Mouse (Mus musculus) midbrain, embryonic 10.5 days (tissue): ENCODE measurements around the gene Palld. TPM values are rescaled to one million over a fixed set of nuclear protein-coding genes. Genes with fewer than 3 reads are reported as not detected.

Source experiments
- DNase-seq: peaks from one replicate; pipeline ENCODE4 v3.0.0-alpha.2; 2017; ENCODE audit warnings: low spot score
- H3K27ac ChIP-seq: fragments of 300-500 bp; sonication (generic); replicated peaks from 2 replicates; pipeline ENCODE4 v1.5.1; 2016; ENCODE audit warnings: mild to moderate bottlenecking
- H3K27me3 ChIP-seq: fragments of 300-500 bp; sonication (generic); 2 replicates; pipeline ENCODE4 v1.6.1; 2016; ENCODE audit warnings: low read depth, mild to moderate bottlenecking; ENCODE audit not compliant: poor library complexity, severe bottlenecking
- H3K36me3 ChIP-seq: fragments of 300-500 bp; sonication (generic); 2 replicates; pipeline ENCODE4 v1.6.1; 2016; ENCODE audit warnings: mild to moderate bottlenecking, moderate library complexity
- H3K4me1 ChIP-seq: fragments of 300-500 bp; sonication (generic); 2 replicates; pipeline ENCODE4 v1.6.1; 2016
- H3K4me3 ChIP-seq: fragments of 300-500 bp; sonication (generic); 2 replicates; pipeline ENCODE4 v1.5.1; 2016; ENCODE audit warnings: mild to moderate bottlenecking, moderate library complexity
- H3K9me3 ChIP-seq: fragments of 300-500 bp; sonication (generic); replicated peaks from 2 replicates; pipeline ENCODE4 v1.6.1; 2016; ENCODE audit warnings: mild to moderate bottlenecking
- WGBS: fragments of 180-500 bp; shearing (Covaris S2); methylation state at CpG from one replicate; pipeline ENCODE4 v1.1.7; 2016; 5-methylcytosine and 5-hydroxymethylcytosine counted together
- polyA plus RNA-seq: library from polyadenylated mRNA; unstranded; fragments of >200 nt; fragmentation: Nextera tagmentation; extraction: Ambion mirVana; gene quantifications from 2 replicates; pipeline ENCODE4 v1.2.1, GENCODE M21; 2016

Gene Palld
- polyA plus RNA-seq, 1 experiment from 2014 or later: 58.2 TPM

DNA sequence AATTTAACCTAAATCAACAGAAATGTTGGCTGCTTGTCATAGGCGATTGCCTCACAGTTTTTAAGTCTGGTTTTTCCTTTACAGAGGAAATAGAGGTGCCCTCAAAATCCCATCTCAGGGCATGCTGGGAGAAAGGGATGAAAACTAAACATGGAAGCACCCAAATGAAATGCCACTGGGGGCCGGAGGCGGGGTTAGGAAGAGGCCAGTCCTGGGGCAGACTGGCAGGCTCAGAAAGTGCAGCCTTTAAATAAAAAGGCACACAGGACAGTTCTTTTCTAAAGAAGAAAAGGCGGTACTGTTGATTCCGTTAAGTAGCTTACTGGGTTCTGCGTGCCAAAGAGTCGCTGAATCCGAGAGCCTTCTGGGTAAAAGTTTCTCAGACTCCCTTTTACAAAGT is 311.0 kb downstream of the Palld start:
- WGBS: 2% methylated on average over 8 of the region's 8 CpGs
- Histone ChIP-seq H3K4me3 (peak overlapping the region; percentile 66), H3K36me3 (peaks cover 11% of the 10 kb centered on the region; the same call in 1 of the 2 replicates), H3K4me1 (peaks cover 74% of the 10 kb centered on the region), H3K27ac (peak overlapping the region; percentile 89), H3K27me3 (no peaks in the 10 kb centered on the region), H3K9me3 (no peaks in the 10 kb centered on the region)
- DNase-seq: peak; percentile 58

DNA sequence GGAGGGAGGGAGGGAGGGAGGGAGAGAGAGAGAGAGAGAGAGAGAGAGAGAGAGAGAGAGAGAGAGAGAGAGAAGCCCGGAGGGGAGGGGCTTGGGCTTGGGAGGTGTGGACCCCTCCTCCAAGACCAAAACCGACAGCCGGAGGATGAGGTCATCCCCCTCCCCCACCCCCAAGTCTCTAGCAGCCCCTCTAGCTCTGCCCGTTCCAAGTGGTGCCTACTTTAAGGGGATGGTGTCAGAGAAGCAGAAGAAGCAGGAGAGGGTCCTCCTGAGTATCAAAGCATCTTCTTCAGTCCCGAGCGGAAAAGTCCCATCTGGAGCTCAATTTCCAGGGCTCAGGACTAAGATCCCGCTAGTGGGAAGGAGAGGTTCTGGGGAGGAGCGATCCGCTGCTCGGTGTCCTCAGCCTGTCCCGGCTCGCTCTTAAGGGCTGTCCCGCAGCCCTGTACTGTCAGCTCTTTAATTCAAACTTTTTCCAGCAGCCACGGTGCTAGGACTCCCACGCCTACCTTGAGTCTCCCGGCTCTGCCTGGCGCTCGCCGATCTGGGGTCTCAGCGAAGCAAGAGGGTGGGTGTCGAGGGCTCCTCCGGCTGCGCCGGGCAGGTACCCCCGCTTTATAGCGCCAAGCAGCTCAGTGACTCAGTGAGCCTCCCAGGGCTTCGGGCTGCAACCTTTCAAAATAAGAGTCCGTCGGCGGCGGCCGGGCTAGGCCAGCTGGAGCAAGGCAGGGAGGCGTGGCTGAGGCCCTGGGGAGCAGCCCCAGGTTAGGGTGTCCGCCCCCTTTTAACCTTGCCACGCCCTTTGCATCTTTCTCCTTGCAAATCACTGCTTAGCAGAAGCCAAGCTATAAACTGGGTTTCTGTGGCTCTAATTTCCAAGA is 311.7 kb downstream of the Palld start:
- Histone ChIP-seq H3K27ac (peak overlapping the region; percentile 89), H3K4me1 (peaks cover 68% of the 10 kb centered on the region), H3K4me3 (peak overlapping the region; percentile 66), H3K9me3 (no peaks in the 10 kb centered on the region), H3K36me3 (peaks cover 15% of the 10 kb centered on the region; the same call in 1 of the 2 replicates), H3K27me3 (no peaks in the 10 kb centered on the region)
- DNase-seq: peak; percentile 92
- WGBS: under 1% methylated on average over 35 of the region's 35 CpGs

DNA sequence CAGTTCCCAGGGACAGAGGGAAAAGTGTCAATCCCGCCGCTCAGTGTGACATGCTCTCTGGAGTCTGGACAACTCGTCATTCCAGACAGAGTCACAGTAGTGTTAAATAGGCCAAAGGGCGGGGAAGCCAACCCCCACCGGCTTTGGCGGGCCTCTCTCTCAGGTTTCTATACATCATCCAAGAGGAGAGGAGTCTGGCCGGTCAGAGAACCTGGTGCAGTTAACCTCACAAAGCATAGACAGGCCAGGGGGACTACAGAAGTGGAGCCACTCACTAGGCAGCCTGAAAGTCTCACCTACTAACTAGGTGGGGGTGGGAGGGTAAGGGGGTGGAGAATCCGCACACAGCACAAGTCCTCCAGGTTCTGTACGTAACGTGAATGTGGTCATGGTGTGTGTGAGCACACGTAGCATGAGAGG is 312.5 kb downstream of the Palld start:
- H3K36me3 ChIP-seq: peaks cover 16% of the 10 kb centered on the region
- peaks cover 64% of the 10 kb centered on the region for H3K4me1 ChIP-seq
- H3K27me3 ChIP-seq: no peaks in the 10 kb centered on the region

DNA sequence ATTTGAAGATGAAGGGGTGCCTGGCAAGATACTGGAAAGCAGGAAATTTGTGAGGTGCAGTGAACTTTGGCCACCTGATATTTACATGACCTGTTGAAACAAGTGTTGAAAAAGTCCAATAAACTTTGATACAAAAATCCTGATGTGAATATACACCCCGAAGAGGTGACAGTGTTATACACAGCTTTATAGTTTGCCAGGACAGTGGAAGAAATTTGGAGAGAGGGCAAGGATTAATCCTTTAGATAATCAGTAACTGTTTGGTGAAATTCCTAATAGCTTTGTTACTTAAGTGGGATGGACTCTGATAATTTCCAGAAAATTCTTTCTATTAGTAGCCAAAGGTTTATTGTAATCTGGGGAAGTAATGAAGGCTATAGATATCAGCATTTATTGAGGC is 314.2 kb downstream of the Palld start:
- H3K27me3 ChIP-seq: no peaks in the 10 kb centered on the region
- H3K9me3 ChIP-seq: no peaks in the 10 kb centered on the region
- peaks cover 28% of the 10 kb centered on the region for H3K36me3 ChIP-seq
- no peak overlapping the region for H3K4me3 ChIP-seq
- no peak overlapping the region for H3K27ac ChIP-seq
- DNase-seq: no peak
- 85% methylated on average over 1 of the region's 1 CpGs for WGBS
- H3K4me1 ChIP-seq: peaks cover 54% of the 10 kb centered on the region

More for the DNA sequence above, 312.5 kb downstream of the Palld start:
- DNase-seq: peak; percentile 50
- peak overlapping the region; percentile 66 for H3K4me3 ChIP-seq
- H3K27ac ChIP-seq: peak overlapping the region; percentile 89
- H3K9me3 ChIP-seq: no peaks in the 10 kb centered on the region
- 2% methylated on average over 11 of the region's 11 CpGs for WGBS

DNA sequence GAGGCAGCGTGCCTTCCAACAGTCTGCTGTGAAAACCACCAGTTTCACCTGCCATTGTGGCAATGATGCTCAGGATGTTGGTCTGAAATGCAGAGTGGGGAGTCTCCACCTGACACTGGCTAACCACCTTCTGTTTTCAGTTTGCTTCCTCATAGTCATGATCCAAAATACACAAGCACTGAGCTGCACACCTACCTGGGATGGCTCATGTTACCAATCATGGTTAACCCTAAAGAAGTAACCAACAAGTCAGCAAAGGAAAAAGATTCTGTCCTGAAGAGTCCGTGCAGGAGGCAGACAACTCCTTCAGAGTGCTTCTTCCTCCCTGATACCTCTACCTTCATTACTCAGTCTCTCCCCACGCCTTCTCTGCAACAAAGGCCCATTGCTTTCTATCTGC is 314.8 kb downstream of the Palld start:
- WGBS: 78% methylated on average over 3 of the region's 3 CpGs
- peaks cover 28% of the 10 kb centered on the region for H3K36me3 ChIP-seq
- peaks cover 48% of the 10 kb centered on the region for H3K4me1 ChIP-seq
- H3K27me3 ChIP-seq: no peaks in the 10 kb centered on the region
- H3K4me3 ChIP-seq: no peak overlapping the region
- 0 out of 2 replicates have a peak overlapping the region, but pooled peaks have one; percentile 14 for H3K27ac ChIP-seq
- H3K9me3 ChIP-seq: no peaks in the 10 kb centered on the region
- no peak for DNase-seq

DNA sequence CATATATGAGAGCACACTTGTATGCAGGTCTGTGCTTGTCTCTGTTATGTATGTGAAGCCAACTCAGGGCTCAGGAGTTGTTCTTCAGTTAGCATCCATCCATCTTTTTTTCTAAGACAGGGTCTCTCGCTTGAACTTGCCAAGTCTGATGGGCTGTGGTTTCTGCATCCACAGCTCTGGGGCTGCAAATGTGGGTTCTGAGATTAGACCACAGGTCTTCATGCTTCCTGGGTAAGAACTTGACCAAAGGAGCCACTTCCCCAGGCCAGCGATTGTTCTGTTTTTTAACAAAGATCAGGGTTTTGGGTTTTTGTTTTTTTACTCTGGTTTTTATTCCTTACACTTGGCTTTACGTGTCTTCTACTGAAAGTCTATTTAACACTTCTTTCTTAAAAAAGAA is 316.0 kb downstream of the Palld start:
- Histone ChIP-seq H3K9me3 (no peaks in the 10 kb centered on the region), H3K27ac (no peak overlapping the region), H3K4me1 (peaks cover 36% of the 10 kb centered on the region), H3K4me3 (no peak overlapping the region), H3K27me3 (no peaks in the 10 kb centered on the region), H3K36me3 (peaks cover 37% of the 10 kb centered on the region)
- DNase-seq: no peak
- WGBS: 91% methylated on average over 3 of the region's 3 CpGs

DNA sequence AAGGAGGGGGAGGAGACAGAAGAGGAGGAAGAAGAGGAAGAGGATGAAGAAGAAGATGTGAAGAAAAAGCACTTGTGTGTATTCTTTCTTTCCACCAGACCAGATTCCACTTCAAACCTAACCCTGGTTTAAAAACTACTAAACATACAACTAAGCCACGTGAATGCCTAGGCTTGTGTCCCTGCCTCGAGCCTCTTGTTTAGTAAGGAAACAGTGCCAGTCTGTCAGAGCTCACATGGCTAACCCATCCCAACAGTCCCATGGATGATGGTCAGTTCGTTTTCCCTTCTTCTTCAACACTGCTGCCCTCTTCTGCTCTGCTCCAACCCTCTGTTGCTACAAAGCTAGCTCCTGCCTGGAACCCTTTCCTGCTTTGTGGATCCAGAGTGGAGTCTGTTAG is 316.7 kb downstream of the Palld start:
- Histone ChIP-seq H3K27ac (no peak overlapping the region), H3K4me3 (no peak overlapping the region), H3K9me3 (no peaks in the 10 kb centered on the region), H3K27me3 (no peaks in the 10 kb centered on the region), H3K4me1 (peaks cover 29% of the 10 kb centered on the region), H3K36me3 (peaks cover 38% of the 10 kb centered on the region)
- no peak for DNase-seq
- 86% methylated on average over 3 of the region's 3 CpGs for WGBS

DNA sequence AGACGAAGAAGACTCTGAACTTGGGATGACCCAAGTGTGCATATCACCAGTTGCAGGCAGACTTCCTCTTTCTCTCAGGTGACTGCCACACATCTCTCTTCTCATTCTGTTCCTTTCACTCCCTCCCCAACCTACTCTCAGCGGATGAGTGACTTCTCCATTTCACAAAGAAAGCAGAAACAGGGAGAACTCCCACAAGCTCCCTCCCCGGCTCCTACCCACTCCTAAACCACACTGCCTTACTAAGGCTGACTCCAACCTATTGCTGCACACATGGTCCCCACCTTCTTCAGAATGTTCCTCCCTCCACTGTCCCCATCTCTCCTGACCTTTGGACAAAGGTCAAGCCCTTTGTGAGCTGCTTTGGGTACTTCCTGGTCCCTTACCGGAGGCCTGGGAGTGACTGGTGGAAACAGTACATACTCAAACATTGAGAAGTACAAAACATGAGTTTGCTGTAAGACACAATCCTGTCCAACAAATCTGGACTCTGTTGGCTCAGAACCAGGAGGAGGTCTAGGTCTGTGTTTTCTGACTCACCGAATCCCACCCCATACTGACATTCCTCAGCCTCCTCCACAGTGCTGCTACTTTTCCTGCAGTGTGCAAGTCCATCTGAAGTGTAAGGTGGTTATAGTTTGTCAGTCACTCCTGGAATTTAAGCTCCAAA is 317.6 kb downstream of the Palld start:
- no peak for DNase-seq
- no peaks in the 10 kb centered on the region for H3K27me3 ChIP-seq
- H3K27ac ChIP-seq: no peak overlapping the region
- H3K4me1 ChIP-seq: peaks cover 21% of the 10 kb centered on the region
- 86% methylated on average over 5 of the region's 5 CpGs for WGBS
- no peak overlapping the region for H3K4me3 ChIP-seq
- H3K9me3 ChIP-seq: no peaks in the 10 kb centered on the region
- peaks cover 38% of the 10 kb centered on the region for H3K36me3 ChIP-seq

DNA sequence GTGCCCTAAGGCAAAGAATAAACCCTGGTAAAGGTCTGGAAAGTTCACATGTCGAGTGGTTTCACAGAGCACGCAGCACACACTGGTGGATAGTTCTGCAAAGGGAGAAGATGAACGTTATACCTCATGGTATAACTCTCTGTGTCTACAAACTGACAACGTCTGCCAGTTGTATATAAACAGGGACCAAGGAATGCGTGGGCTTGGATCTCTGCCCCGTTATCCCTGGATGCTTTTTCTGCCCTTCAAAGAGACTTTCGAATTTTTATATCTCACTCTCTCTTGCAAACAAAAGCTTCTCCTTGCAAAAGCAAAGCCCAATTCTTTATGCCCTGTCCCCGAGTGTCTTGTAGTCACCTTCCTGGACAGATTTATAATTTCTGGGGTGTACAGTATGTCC is 319.9 kb downstream of the Palld start:
- DNase-seq: no peak
- 95% methylated on average over 8 of the region's 8 CpGs for WGBS
- Histone ChIP-seq H3K9me3 (no peaks in the 10 kb centered on the region), H3K4me1 (no peaks in the 10 kb centered on the region), H3K27ac (no peak overlapping the region), H3K36me3 (peaks cover 48% of the 10 kb centered on the region), H3K27me3 (no peaks in the 10 kb centered on the region), H3K4me3 (no peak overlapping the region)

DNA sequence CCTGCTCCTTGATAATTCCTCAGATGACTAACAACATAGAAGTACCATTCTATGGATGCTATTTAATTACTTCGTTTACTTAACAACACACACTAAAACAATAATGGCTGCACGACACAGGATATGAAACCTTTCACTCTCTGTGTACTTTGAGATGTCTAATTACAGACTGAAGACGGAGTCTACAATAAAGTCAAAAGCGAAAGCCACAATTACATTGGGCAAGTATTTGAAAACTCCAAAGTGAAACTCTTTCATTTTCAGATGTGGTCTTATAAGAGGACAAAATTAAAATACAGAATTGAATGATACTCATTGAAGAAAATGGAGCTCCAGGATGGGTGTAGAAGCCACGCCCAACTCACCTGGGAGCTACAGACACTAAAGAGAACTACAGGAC is 321.2 kb downstream of the Palld start:
- Histone ChIP-seq H3K4me1 (no peaks in the 10 kb centered on the region), H3K36me3 (peaks cover 45% of the 10 kb centered on the region), H3K4me3 (no peak overlapping the region), H3K9me3 (no peaks in the 10 kb centered on the region), H3K27me3 (no peaks in the 10 kb centered on the region), H3K27ac (no peak overlapping the region)
- 91% methylated on average over 5 of the region's 5 CpGs for WGBS
- no peak for DNase-seq

DNA sequence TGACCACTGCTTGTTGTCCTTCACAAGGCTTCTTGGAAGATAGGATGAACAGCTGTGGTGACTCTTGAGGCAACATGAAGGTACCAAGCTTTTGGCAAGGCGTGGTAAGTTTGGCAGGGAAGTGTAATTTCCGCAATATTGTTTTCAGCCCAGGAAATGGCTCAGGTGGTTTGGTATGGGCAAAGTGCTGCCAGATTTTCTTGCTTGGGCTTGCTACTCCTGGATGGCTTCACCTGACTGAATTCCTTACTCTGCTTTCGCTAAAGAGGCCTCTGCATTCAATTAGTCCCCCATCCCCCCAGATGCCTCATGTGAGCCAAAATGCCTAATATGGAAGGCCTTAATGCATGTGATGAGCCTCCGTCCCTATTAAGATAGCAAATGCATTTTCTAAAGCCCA is 322.7 kb downstream of the Palld start:
- no peaks in the 10 kb centered on the region for H3K4me1 ChIP-seq
- DNase-seq: no peak
- H3K4me3 ChIP-seq: no peak overlapping the region
- H3K9me3 ChIP-seq: no peaks in the 10 kb centered on the region
- H3K27me3 ChIP-seq: no peaks in the 10 kb centered on the region
- 87% methylated on average over 4 of the region's 4 CpGs for WGBS
- no peak overlapping the region for H3K27ac ChIP-seq
- H3K36me3 ChIP-seq: peaks cover 40% of the 10 kb centered on the region

DNA sequence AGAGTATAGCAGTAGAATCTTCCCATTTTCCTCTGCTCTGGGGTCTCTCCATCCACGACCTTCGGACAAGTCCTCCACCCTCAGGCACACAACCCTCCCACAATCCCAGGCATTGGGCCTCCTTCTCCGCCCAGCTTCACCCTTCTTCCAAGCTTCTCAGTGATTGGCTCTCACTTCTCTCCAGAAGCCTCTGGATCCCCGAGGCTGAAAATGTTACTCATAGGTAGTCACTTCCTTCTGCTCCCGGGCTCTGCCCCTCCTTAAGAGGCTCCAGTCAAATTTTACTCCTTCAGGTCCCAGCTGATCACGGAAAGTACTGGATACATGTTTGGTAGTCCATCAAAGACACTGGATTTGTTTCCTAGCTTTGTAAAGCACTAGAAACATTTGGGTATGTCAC is 323.7 kb downstream of the Palld start:
- 88% methylated on average over 6 of the region's 6 CpGs for WGBS
- Histone ChIP-seq H3K9me3 (no peaks in the 10 kb centered on the region), H3K27ac (no peak overlapping the region), H3K27me3 (no peaks in the 10 kb centered on the region), H3K4me3 (no peak overlapping the region), H3K36me3 (peaks cover 31% of the 10 kb centered on the region), H3K4me1 (no peaks in the 10 kb centered on the region)
- no peak for DNase-seq

DNA sequence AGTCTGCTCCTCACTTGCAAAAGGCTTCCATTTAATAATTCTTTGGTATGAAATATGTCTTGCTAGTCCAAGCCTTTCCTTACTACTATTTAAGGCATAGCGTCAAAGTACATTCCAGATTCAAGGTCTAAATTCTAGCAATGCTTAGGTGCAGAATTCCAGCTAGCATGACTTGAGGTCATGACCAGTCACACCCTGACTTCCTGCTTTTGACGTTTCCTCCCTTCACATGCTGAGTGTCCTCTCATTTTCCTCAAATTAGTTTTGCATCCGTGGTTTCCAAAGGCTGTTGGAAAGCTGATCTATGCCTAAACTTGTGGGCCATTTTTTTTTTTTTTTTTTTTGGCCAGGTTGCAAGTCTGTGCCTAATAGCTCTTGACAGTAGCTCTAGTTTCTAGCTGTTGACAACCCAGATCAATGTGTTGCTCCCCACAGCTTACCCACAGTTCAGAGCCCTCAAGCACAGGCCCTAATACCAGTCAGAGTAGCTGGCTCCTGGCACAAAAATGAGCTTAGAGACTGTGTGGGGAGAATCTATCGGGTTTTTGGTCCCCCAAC is 327.3 kb downstream of the Palld start:
- H3K4me1 ChIP-seq: no peaks in the 10 kb centered on the region
- no peak for DNase-seq
- H3K36me3 ChIP-seq: peaks cover 19% of the 10 kb centered on the region
- H3K27me3 ChIP-seq: no peaks in the 10 kb centered on the region
- WGBS: 76% methylated on average over 4 of the region's 4 CpGs
- H3K4me3 ChIP-seq: no peak overlapping the region
- no peaks in the 10 kb centered on the region for H3K9me3 ChIP-seq
- H3K27ac ChIP-seq: no peak overlapping the region
